Mouse (Mus musculus) heart, embryonic 15.5 days (tissue): Measurements from ENCODE around the gene Actl6b. TPM values are rescaled to one million over a fixed set of nuclear protein-coding genes. Genes with fewer than 3 reads are reported as not detected.

ENCODE experiments used
- ATAC-seq: fragments of 200-750 bp; cut with Nextera tagmentation; replicated peaks from 2 replicates; pipeline ENCODE4 v1.8.0; 2017; ENCODE audit warnings: low read depth, moderate TSS enrichment; ENCODE audit not compliant: insufficient number of reproducible peaks, insufficient read depth, low FRiP score
- H3K27ac ChIP-seq: fragments of 300-500 bp; sonication (generic); 2 replicates; pipeline ENCODE4 v1.5.1; 2015; ENCODE audit warnings: mild to moderate bottlenecking, inconsistent platforms
- H3K27me3 ChIP-seq: fragments of 300-500 bp; sonication (generic); 2 replicates; pipeline ENCODE4 v1.6.1; 2015; ENCODE audit warnings: inconsistent platforms
- H3K36me3 ChIP-seq: fragments of 300-500 bp; sonication (generic); 2 replicates; pipeline ENCODE4 v1.6.1; 2015; ENCODE audit warnings: mild to moderate bottlenecking, inconsistent platforms
- H3K4me1 ChIP-seq: fragments of 300-500 bp; sonication (generic); replicated peaks from 2 replicates; pipeline ENCODE4 v1.6.1; 2015; ENCODE audit warnings: inconsistent platforms
- H3K4me2 ChIP-seq: fragments of 300-500 bp; sonication (generic); 2 replicates; pipeline ENCODE4 v1.6.1; 2015; ENCODE audit warnings: inconsistent platforms, mild to moderate bottlenecking, moderate library complexity
- H3K4me3 ChIP-seq: fragments of 300-500 bp; sonication (generic); 2 replicates; pipeline ENCODE4 v1.5.1; 2015; ENCODE audit warnings: mild to moderate bottlenecking, inconsistent platforms
- H3K9ac ChIP-seq: fragments of 300-500 bp; sonication (generic); 2 replicates; pipeline ENCODE4 v1.6.1; 2015; ENCODE audit warnings: mild to moderate bottlenecking, inconsistent platforms
- H3K9me3 ChIP-seq: fragments of 300-500 bp; sonication (generic); replicated peaks from 2 replicates; pipeline ENCODE4 v1.6.1; 2016; ENCODE audit warnings: inconsistent platforms
- WGBS: fragments of 180-500 bp; shearing (Covaris S2); methylation state at CpG from one replicate; pipeline ENCODE4 v1.1.7; 2015; ENCODE audit warnings: mixed read lengths; 5-methylcytosine and 5-hydroxymethylcytosine counted together
- polyA plus RNA-seq: library from polyadenylated mRNA; unstranded; fragments of >200 nt; fragmentation: Nextera tagmentation; extraction: Ambion mirVana; gene quantifications from 2 replicates; pipeline ENCODE4 v1.2.1, GENCODE M21; 2015

Gene Actl6b
- polyA plus RNA-seq, 1 experiment from 2014 or later, result 0.13 TPM

- H3K27ac ChIP-seq, result no peak overlapping the region
- no peak overlapping the region for H3K4me3 ChIP-seq
- H3K4me2 ChIP-seq, result no peak overlapping the region
- peaks cover 6% of the 10 kb centered on the region; the same call in 1 of the 2 replicates for H3K4me1 ChIP-seq
- no peak for ATAC-seq
- no peaks in the 10 kb centered on the region for H3K27me3 ChIP-seq
- WGBS, result 62% methylated on average over 5 of the region's 5 CpGs
- H3K9ac ChIP-seq, result no peak overlapping the region
- H3K36me3 ChIP-seq, result no peaks in the 10 kb centered on the region
- no peaks in the 10 kb centered on the region for H3K9me3 ChIP-seq
Observed at GRCm38 (mm10) chr5:137541768-137542540, 11.4 kb upstream of the Actl6b start.

GRCm38 (mm10) chr5:137544926-137545325, 8.4 kb upstream of the Actl6b start:
- WGBS, result 56% methylated on average over 6 of the region's 6 CpGs
- H3K9ac ChIP-seq, result no peak overlapping the region
- H3K9me3 ChIP-seq, result no peaks in the 10 kb centered on the region
- H3K27ac ChIP-seq, result no peak overlapping the region
- H3K36me3 ChIP-seq, result no peaks in the 10 kb centered on the region
- H3K27me3 ChIP-seq, result 0 out of 2 replicates have a peak, but pooled peaks cover 6% of the 10 kb centered on the region
- H3K4me2 ChIP-seq, result no peak overlapping the region
- no peak for ATAC-seq
- no peak overlapping the region for H3K4me3 ChIP-seq
- no peaks in the 10 kb centered on the region for H3K4me1 ChIP-seq

- WGBS, result 73% methylated on average over 4 of the region's 4 CpGs
Observed at GRCm38 (mm10) chr5:137545596-137545995, 7.7 kb upstream of the Actl6b start.

GRCm38 (mm10) chr5:137549840-137550239, 3.5 kb upstream of the Actl6b start:
- ATAC-seq, result no peak
- no peak overlapping the region for H3K4me2 ChIP-seq
- no peak overlapping the region for H3K9ac ChIP-seq
- no peak overlapping the region for H3K27ac ChIP-seq
- H3K9me3 ChIP-seq, result no peaks in the 10 kb centered on the region
- H3K36me3 ChIP-seq, result no peaks in the 10 kb centered on the region
- peaks cover 30% of the 10 kb centered on the region for H3K27me3 ChIP-seq
- H3K4me1 ChIP-seq, result peaks cover 6% of the 10 kb centered on the region; the same call in 1 of the 2 replicates
- WGBS, result 78% methylated on average over 2 of the region's 2 CpGs
- H3K4me3 ChIP-seq, result no peak overlapping the region

More at GRCm38 (mm10) chr5:137545596-137545995, 7.7 kb upstream of the Actl6b start:
- H3K9me3 ChIP-seq, result no peaks in the 10 kb centered on the region
- no peak overlapping the region for H3K4me3 ChIP-seq
- no peak overlapping the region for H3K4me2 ChIP-seq
- H3K9ac ChIP-seq, result no peak overlapping the region
- no peak for ATAC-seq
- H3K27me3 ChIP-seq, result 0 out of 2 replicates have a peak, but pooled peaks cover 6% of the 10 kb centered on the region
- H3K27ac ChIP-seq, result no peak overlapping the region
- no peaks in the 10 kb centered on the region for H3K4me1 ChIP-seq
- H3K36me3 ChIP-seq, result no peaks in the 10 kb centered on the region

- H3K27me3 ChIP-seq, result peaks cover 38% of the 10 kb centered on the region
- no peaks in the 10 kb centered on the region for H3K36me3 ChIP-seq
- H3K27ac ChIP-seq, result no peak overlapping the region
- peaks cover 6% of the 10 kb centered on the region; the same call in 1 of the 2 replicates for H3K4me1 ChIP-seq
- 72% methylated on average over 5 of the region's 5 CpGs for WGBS
- no peak for ATAC-seq
- no peak overlapping the region for H3K4me3 ChIP-seq
- no peak overlapping the region for H3K9ac ChIP-seq
- H3K4me2 ChIP-seq, result no peak overlapping the region
- H3K9me3 ChIP-seq, result no peaks in the 10 kb centered on the region
Observed at GRCm38 (mm10) chr5:137551119-137551518, 2.2 kb upstream of the Actl6b start.

GRCm38 (mm10) chr5:137553000-137553399, 317 bp upstream of the Actl6b start:
- peaks cover 6% of the 10 kb centered on the region; the same call in 1 of the 2 replicates for H3K4me1 ChIP-seq
- WGBS, result 26% methylated on average over 6 of the region's 6 CpGs
- H3K4me3 ChIP-seq, result peak overlapping the region; percentile 26
- H3K27me3 ChIP-seq, result peaks cover 38% of the 10 kb centered on the region
- no peaks in the 10 kb centered on the region for H3K36me3 ChIP-seq
- no peak for ATAC-seq
- H3K4me2 ChIP-seq, result peak overlapping the region; percentile 44
- H3K9ac ChIP-seq, result no peak overlapping the region
- no peak overlapping the region for H3K27ac ChIP-seq
- no peaks in the 10 kb centered on the region for H3K9me3 ChIP-seq

GRCm38 (mm10) chr5:137553898-137554297, 581 bp downstream of the Actl6b start:
- H3K27me3 ChIP-seq, result peaks cover 37% of the 10 kb centered on the region
- ATAC-seq, result no peak
- H3K4me2 ChIP-seq, result no peak overlapping the region
- no peaks in the 10 kb centered on the region for H3K36me3 ChIP-seq
- no peak overlapping the region for H3K27ac ChIP-seq
- no peak overlapping the region for H3K4me3 ChIP-seq
- no peaks in the 10 kb centered on the region for H3K9me3 ChIP-seq
- no peak overlapping the region for H3K9ac ChIP-seq
- WGBS, result 38% methylated on average over 11 of the region's 11 CpGs
- peaks cover 6% of the 10 kb centered on the region; the same call in 1 of the 2 replicates for H3K4me1 ChIP-seq

- Histone ChIP-seq H3K9ac (no peak overlapping the region), H3K27me3 (peaks cover 5% of the 10 kb centered on the region), H3K4me1 (no peaks in the 10 kb centered on the region), H3K9me3 (no peaks in the 10 kb centered on the region), H3K4me3 (no peak overlapping the region), H3K27ac (no peak overlapping the region), H3K36me3 (no peaks in the 10 kb centered on the region), H3K4me2 (no peak overlapping the region)
- ATAC-seq, result no peak
- 62% methylated on average over 6 of the region's 6 CpGs for WGBS
Observed at GRCm38 (mm10) chr5:137561556-137561955, 8.2 kb downstream of the Actl6b start.

GRCm38 (mm10) chr5:137562965-137563364, 9.6 kb downstream of the Actl6b start:
- no peaks in the 10 kb centered on the region for H3K9me3 ChIP-seq
- no peak overlapping the region for H3K27ac ChIP-seq
- H3K27me3 ChIP-seq, result peaks cover 7% of the 10 kb centered on the region
- H3K4me3 ChIP-seq, result no peak overlapping the region
- no peaks in the 10 kb centered on the region for H3K4me1 ChIP-seq
- WGBS, result 48% methylated on average over 10 of the region's 10 CpGs
- H3K4me2 ChIP-seq, result no peak overlapping the region
- no peak for ATAC-seq
- no peak overlapping the region for H3K9ac ChIP-seq
- H3K36me3 ChIP-seq, result no peaks in the 10 kb centered on the region

GRCm38 (mm10) chr5:137565744-137566143, 12.4 kb downstream of the Actl6b start:
- ATAC-seq, result no peak
- 75% methylated on average over 6 of the region's 6 CpGs for WGBS
- Histone ChIP-seq H3K4me1 (0 out of 2 replicates have a peak, but pooled peaks cover 3% of the 10 kb centered on the region), H3K9ac (no peak overlapping the region), H3K27me3 (peaks cover 7% of the 10 kb centered on the region; the same call in 1 of the 2 replicates), H3K9me3 (no peaks in the 10 kb centered on the region), H3K36me3 (no peaks in the 10 kb centered on the region), H3K4me3 (no peak overlapping the region), H3K4me2 (no peak overlapping the region), H3K27ac (no peak overlapping the region)

- Histone ChIP-seq H3K27me3 (peaks cover 10% of the 10 kb centered on the region; the same call in 1 of the 2 replicates), H3K4me1 (0 out of 2 replicates have a peak, but pooled peaks cover 3% of the 10 kb centered on the region), H3K36me3 (no peaks in the 10 kb centered on the region), H3K9me3 (no peaks in the 10 kb centered on the region), H3K4me2 (no peak overlapping the region), H3K9ac (no peak overlapping the region), H3K27ac (no peak overlapping the region), H3K4me3 (no peak overlapping the region)
- WGBS, result 85% methylated on average over 5 of the region's 5 CpGs
- no peak for ATAC-seq
Observed at GRCm38 (mm10) chr5:137566416-137566815, 13.1 kb downstream of the Actl6b start.
